Mouse (Mus musculus) MEL (cell line): Measurements from ENCODE around the gene Dhrs13. TPM values are rescaled to one million over a fixed set of nuclear protein-coding genes. Genes with fewer than 3 reads are reported as not detected.

ENCODE experiments used
- DNase-seq: peaks from one replicate; pipeline ENCODE4 v3.0.0; 2011; ENCODE audit warnings: low read depth, low spot score
- H3K27ac ChIP-seq: 2 replicates; pipeline ENCODE4 v1.5.1; 2012; ENCODE audit warnings: low read depth, mild to moderate bottlenecking, control low read depth, low read length, moderate library complexity; ENCODE audit not compliant: control insufficient read depth
- H3K27me3 ChIP-seq, 2 experiments: fragments of 150-350 bp in 1 of 2; sonication (generic) in 1 of 2; 2 replicates each; pipeline ENCODE4 v1.6.1; 2012; ENCODE audit warnings: low read length in 2 of 2, mild to moderate bottlenecking in 2 of 2, improper control_type of control experiment in 1 of 2, moderate library complexity in 1 of 2; ENCODE audit not compliant: insufficient read depth in 2 of 2, control insufficient read depth in 1 of 2
- H3K36me3 ChIP-seq, 2 experiments: 2 replicates each; pipeline ENCODE4 v1.6.1; 2012 to 2014; ENCODE audit warnings: low read length in 2 of 2, improper control_type of control experiment in 1 of 2, inconsistent platforms in 1 of 2, mild to moderate bottlenecking in 1 of 2; ENCODE audit not compliant: insufficient read depth in 2 of 2, control insufficient read depth in 1 of 2
- H3K4me1 ChIP-seq, 2 experiments: fragments of 150-350 bp in 1 of 2; sonication (generic) in 1 of 2; 2 replicates each; pipeline ENCODE4 v1.6.1; 2012; ENCODE audit warnings: low read length in 2 of 2, improper control_type of control experiment in 1 of 2, mild to moderate bottlenecking in 1 of 2; ENCODE audit not compliant: insufficient read depth in 2 of 2, control insufficient read depth in 1 of 2
- H3K4me3 ChIP-seq, 2 experiments: fragments of 150-350 bp in 1 of 2; sonication (generic) in 1 of 2; 2 replicates each; pipeline ENCODE4 v1.5.1; 2012; ENCODE audit warnings: low read depth in 2 of 2, low read length in 2 of 2, mild to moderate bottlenecking in 2 of 2, moderate library complexity in 2 of 2, control low read depth in 1 of 2, improper control_type of control experiment in 1 of 2; ENCODE audit not compliant: control insufficient read depth in 1 of 2, insufficient read depth in 1 of 2
- H3K79me2 ChIP-seq: 2 replicates; pipeline ENCODE4 v1.6.1; 2012; ENCODE audit warnings: mild to moderate bottlenecking, low read length, moderate library complexity; ENCODE audit not compliant: control insufficient read depth, poor library complexity, insufficient read depth
- H3K9ac ChIP-seq: 2 replicates; pipeline ENCODE4 v1.6.1; 2012; ENCODE audit warnings: low read depth, mild to moderate bottlenecking, control low read depth, low read length, moderate library complexity; ENCODE audit not compliant: control insufficient read depth, poor library complexity, severe bottlenecking
- H3K9me3 ChIP-seq: fragments of 150-350 bp; sonication (generic); replicated peaks from 2 replicates; pipeline ENCODE4 v1.6.1; 2012; ENCODE audit warnings: mild to moderate bottlenecking, low read length, improper control_type of control experiment, moderate library complexity; ENCODE audit not compliant: insufficient read depth
- CHD1 ChIP-seq: IDR thresholded peaks from 2 replicates; pipeline ENCODE4 v1.6.1; 2012; ENCODE audit warnings: low read depth, mild to moderate bottlenecking, inconsistent platforms, low read length, improper control_type of control experiment
- E2F4 ChIP-seq: IDR thresholded peaks from 2 replicates; pipeline ENCODE4 v1.6.1; 2011; ENCODE audit warnings: low read depth, low read length, improper control_type of control experiment, borderline replicate concordance
- EP300 ChIP-seq, 2 experiments: IDR thresholded peaks; 2 replicates each; pipeline ENCODE4 v1.6.1; 2011; ENCODE audit warnings: improper control_type of control experiment in 2 of 2, low read length in 2 of 2, low read depth in 1 of 2, mild to moderate bottlenecking in 1 of 2
- GABPA ChIP-seq: IDR thresholded peaks from 2 replicates; pipeline ENCODE4 v1.6.1; 2012; ENCODE audit warnings: low read depth, mild to moderate bottlenecking, inconsistent platforms, low read length, improper control_type of control experiment, moderate library complexity
- JUND ChIP-seq: IDR thresholded peaks from 2 replicates; pipeline ENCODE4 v1.6.1; 2011; ENCODE audit warnings: low read depth, mild to moderate bottlenecking, improper control_type of control experiment, low read length
- MAFK ChIP-seq: IDR thresholded peaks from 2 replicates; pipeline ENCODE4 v1.6.1; 2011; ENCODE audit warnings: low read depth, mild to moderate bottlenecking, low read length, improper control_type of control experiment, borderline replicate concordance
- MEF2A ChIP-seq: IDR thresholded peaks from 2 replicates; pipeline ENCODE4 v1.6.1; 2014; ENCODE audit warnings: low read depth, mild to moderate bottlenecking, inconsistent platforms, low read length, improper control_type of control experiment; ENCODE audit not compliant: poor library complexity, insufficient replicate concordance, severe bottlenecking; ENCODE audit errors: extremely low read depth
- MXI1 ChIP-seq: IDR thresholded peaks from 2 replicates; pipeline ENCODE4 v1.6.1; 2011; ENCODE audit warnings: mild to moderate bottlenecking, low read depth, low read length, improper control_type of control experiment
- NRF1 ChIP-seq: IDR thresholded peaks from 2 replicates; pipeline ENCODE4 v1.6.1; 2014; ENCODE audit warnings: low read depth, mild to moderate bottlenecking, inconsistent platforms, low read length, improper control_type of control experiment, moderate library complexity; ENCODE audit not compliant: poor library complexity, insufficient read depth, severe bottlenecking
- POLR2A ChIP-seq, 2 experiments: IDR thresholded peaks; 2 replicates each; pipeline ENCODE4 v1.6.1; 2011 to 2012; ENCODE audit warnings: low read length in 2 of 2, mild to moderate bottlenecking in 2 of 2, control low read depth in 1 of 2, improper control_type of control experiment in 1 of 2, low read depth in 1 of 2, moderate library complexity in 1 of 2; ENCODE audit not compliant: control insufficient read depth in 1 of 2, insufficient read depth in 1 of 2, poor library complexity in 1 of 2
- POLR2AphosphoS2 ChIP-seq: IDR thresholded peaks from 2 replicates; pipeline ENCODE4 v1.6.1; 2011; ENCODE audit warnings: low read length, improper control_type of control experiment
- POLR2AphosphoS5 ChIP-seq: IDR thresholded peaks from 2 replicates; pipeline ENCODE4 v1.6.1; 2012; ENCODE audit warnings: low read depth, borderline replicate concordance, mild to moderate bottlenecking, inconsistent platforms, low read length, moderate library complexity, mixed read lengths
- RCOR1 ChIP-seq: IDR thresholded peaks from 2 replicates; pipeline ENCODE4 v1.6.1; 2012; ENCODE audit warnings: low read depth, mild to moderate bottlenecking, inconsistent platforms, low read length, improper control_type of control experiment
- SIN3A ChIP-seq: IDR thresholded peaks from 2 replicates; pipeline ENCODE4 v1.6.1; 2012; ENCODE audit warnings: low read length, improper control_type of control experiment, inconsistent platforms
- TBP ChIP-seq: IDR thresholded peaks from 2 replicates; pipeline ENCODE4 v1.8.0; 2011; ENCODE audit warnings: low read depth, low read length, improper control_type of control experiment
- TCF12 ChIP-seq: IDR thresholded peaks from 2 replicates; pipeline ENCODE4 v1.6.1; 2014; ENCODE audit warnings: low read depth, mild to moderate bottlenecking, inconsistent platforms, low read length, improper control_type of control experiment, moderate library complexity
- ZC3H11A ChIP-seq: IDR thresholded peaks from 2 replicates; pipeline ENCODE4 v1.6.1; 2012; ENCODE audit warnings: low read depth, mild to moderate bottlenecking, inconsistent platforms, low read length, improper control_type of control experiment
- ZMIZ1 ChIP-seq: IDR thresholded peaks from 2 replicates; pipeline ENCODE4 v1.6.1; 2012; ENCODE audit warnings: low read depth, mild to moderate bottlenecking, inconsistent platforms, low read length, improper control_type of control experiment, moderate library complexity
- polyA plus RNA-seq, 2 experiments: library from polyadenylated mRNA; stranded (reverse) in 1 of 2; unstranded in 1 of 2; fragments of >175 nt in 1 of 2; fragments of >200 nt in 1 of 2; gene quantifications; 2 replicates each; pipeline versions ENCODE4 v1.2.1 to v1.2.4; 2012; ENCODE audit warnings: low replicate concordance in 2 of 2, low read depth in 1 of 2; ENCODE audit not compliant: insufficient read length in 2 of 2, insufficient read depth in 1 of 2, missing spikeins in 1 of 2
- total RNA-seq: library from RNA; depleted of rRNA; stranded (reverse); fragments of 300-350 nt; gene quantifications from 2 replicates; pipeline ENCODE4 v1.2.3, GENCODE M21; 2012

Gene Dhrs13
- total and polyA plus RNA-seq, 3 experiments, result 27.9 to 36.7 TPM; not detected in 1

GRCm38 (mm10) chr11:78069646-78070045 is 37.6 kb downstream of the Dhrs13 start (continued):
- TF ChIP-seq NRF1, result peak; percentile 34; the same call in 1 of the 2 replicates
- TF ChIP-seq MAFK, result no peak; the same call in 1 of the 2 replicates

DNA sequence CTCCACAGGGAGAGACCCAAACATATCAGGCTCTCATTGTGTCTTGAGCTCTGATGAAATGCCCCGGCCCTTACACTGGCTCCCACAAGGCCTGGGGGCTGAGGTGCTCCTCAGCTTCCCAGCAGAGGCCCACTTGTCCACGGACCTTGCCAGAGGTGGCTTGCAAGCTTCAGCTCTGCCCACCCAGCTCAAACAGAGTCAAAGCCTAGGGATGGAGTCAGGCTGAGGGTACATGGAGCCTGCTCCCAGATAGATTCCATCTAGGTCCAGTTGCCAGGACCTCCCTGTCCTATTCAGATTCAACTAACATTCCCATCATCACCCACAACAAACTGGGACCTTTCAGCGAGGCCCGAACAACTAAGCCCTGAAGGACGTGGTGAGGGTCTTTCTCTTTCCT is 39.9 kb downstream of the Dhrs13 start:
- H3K36me3 ChIP-seq, result peaks cover 13 to 52% of the 10 kb centered on the region in 2 experiments
- no peak overlapping the region for H3K4me3 ChIP-seq
- H3K4me1 ChIP-seq, result peaks cover 18 to 54% of the 10 kb centered on the region in 2 experiments
- TF ChIP-seq RCOR1, result no peak
- TF ChIP-seq POLR2AphosphoS5, result no peak
- no peak for TF ChIP-seq CHD1
- no peak for TF ChIP-seq TBP
- no peak for TF ChIP-seq GABPA
- TF ChIP-seq ZC3H11A, result no peak
- no peak for TF ChIP-seq MEF2A
- DNase-seq, result no peak
- peak overlapping the region; percentile 25; the same call in 1 of the 2 replicates for H3K9ac ChIP-seq
- H3K79me2 ChIP-seq, result peaks cover 4% of the 10 kb centered on the region; the same call in 1 of the 2 replicates
- H3K27me3 ChIP-seq, result no peaks in the 10 kb centered on the region
- H3K9me3 ChIP-seq, result no peaks in the 10 kb centered on the region
- peak overlapping the region; percentile 35 for H3K27ac ChIP-seq

DNA sequence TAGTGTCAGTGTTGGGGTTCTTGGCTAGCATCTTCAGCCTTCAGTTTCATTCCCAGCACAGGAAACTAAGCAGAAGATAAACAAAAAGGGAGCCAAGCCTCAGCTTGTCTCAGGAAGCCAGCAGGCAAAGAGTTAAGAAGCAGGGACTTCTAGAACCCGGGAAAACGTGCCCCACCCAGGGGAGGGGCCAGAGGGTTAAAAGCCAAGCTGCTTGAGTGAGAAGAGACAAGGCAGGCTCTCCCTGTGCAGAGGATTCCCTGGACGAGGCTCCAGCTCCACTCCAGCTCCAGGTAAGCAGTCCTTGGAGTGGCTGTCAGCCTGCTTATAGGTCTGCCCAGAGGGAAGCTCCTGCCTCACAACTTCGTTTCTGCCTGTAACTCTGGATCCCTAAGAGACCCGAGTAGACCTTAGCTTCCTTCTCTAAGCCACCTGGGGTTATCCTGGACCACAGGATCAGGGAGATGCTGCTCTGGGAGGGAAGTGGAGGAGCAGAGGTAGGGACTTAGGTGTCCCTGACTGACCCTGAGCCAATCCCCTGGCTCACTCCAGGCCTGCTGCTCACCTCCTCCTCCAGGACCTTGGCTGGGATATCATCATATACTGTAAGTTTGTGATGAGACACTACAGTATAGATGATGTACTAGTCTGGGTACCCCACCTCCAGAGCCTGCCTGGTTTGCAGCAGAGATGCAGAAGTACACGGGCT is 40.5 kb downstream of the Dhrs13 start:
- Histone ChIP-seq H3K27me3 (no peaks in the 10 kb centered on the region), H3K36me3 (peaks cover 14 to 52% of the 10 kb centered on the region in 2 experiments), H3K4me1 (peaks cover 18 to 54% of the 10 kb centered on the region in 2 experiments), H3K4me3 (peak overlapping the region; percentile 43 to 45), H3K9ac (peak overlapping the region; percentile 56), H3K79me2 (peaks cover 4% of the 10 kb centered on the region; the same call in 1 of the 2 replicates), H3K9me3 (no peaks in the 10 kb centered on the region), H3K27ac (peak overlapping the region; percentile 74)
- TF ChIP-seq TBP (peak; percentile 63; the same call in 1 of the 2 replicates), MXI1 (0 out of 2 replicates have a peak, but pooled peaks have one; percentile 21), SIN3A (0 out of 2 replicates have a peak, but pooled peaks have one; percentile 46), POLR2AphosphoS2 (peak; percentile 56; the same call in 1 of the 2 replicates), ZMIZ1 (peak; percentile 49; the same call in 1 of the 2 replicates), EP300 (IDR thresholded peaks at IDR 0.05; ENCODE audit: low read depth in 1 of 2, low read length in 2 of 2) (0 out of 4 replicates have a peak, but pooled peaks of 1 of the 2 experiments have one; percentile 13), E2F4 (peak; percentile 81), POLR2A (IDR thresholded peaks at IDR 0.05; ENCODE audit: control insufficient read depth in 1 of 2, insufficient read depth in 1 of 2, low read depth in 1 of 2, low read length in 2 of 2, poor library complexity in 1 of 2) (peak in 1 of 2 experiments; percentile 75; a peak in 2 of 4 replicates), GABPA (no peak), TCF12 (no peak), JUND (no peak)
- peak; percentile 77 for DNase-seq
